Mouse (Mus musculus) thymus, postnatal 36 days (tissue): ENCODE data around the gene Mapre3.
A peak's percentile ranks its signal among the peaks of the same experiment; 100 is the strongest.

Experiments
- DNase-seq, 2 experiments: peaks; one replicate each; pipeline ENCODE4 v3.0.0; 2022; ENCODE audit warnings: mixed read lengths in 2 of 2

Gene Mapre3

DNA sequence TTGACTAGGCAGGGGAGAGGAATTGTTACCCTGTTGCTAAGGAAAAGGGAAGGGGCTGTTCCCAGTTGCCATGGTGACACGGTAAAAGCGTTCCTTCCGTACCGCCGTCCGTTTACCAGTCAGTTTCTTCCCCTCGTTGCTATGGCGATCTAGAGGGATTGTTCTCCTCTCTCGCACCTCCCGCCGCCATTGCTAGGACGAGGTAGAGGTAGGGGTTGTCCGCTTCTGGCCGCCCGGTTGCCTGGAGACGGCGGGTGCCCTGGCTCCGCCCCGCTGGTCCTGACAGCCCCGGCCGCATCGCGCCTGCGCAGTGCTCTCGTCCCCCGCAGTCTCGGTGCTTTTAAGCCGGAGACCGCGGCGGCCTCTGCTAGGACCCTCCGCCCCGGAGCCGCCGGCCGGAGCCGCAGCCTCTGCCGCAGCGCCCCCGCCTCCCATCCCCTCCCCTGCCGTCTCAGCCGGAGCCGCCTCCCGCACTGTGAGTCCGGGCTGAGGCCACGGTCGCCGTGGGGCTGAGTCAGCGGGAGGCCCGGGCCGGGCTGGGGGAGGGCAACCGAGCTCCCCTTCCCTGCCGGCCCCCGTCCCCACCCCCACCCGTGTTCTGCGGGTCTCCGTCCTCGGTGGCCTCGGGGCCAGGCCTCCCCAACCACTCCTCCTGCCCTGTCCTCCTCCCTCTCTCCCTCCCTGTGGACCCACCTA, at the start of gene Mapre3:
TSS of gene Mapre3 (plus strand) at position 218 of the 696 bp plus-strand sequence.
- DNase-seq, result peak; percentile 86

DNA sequence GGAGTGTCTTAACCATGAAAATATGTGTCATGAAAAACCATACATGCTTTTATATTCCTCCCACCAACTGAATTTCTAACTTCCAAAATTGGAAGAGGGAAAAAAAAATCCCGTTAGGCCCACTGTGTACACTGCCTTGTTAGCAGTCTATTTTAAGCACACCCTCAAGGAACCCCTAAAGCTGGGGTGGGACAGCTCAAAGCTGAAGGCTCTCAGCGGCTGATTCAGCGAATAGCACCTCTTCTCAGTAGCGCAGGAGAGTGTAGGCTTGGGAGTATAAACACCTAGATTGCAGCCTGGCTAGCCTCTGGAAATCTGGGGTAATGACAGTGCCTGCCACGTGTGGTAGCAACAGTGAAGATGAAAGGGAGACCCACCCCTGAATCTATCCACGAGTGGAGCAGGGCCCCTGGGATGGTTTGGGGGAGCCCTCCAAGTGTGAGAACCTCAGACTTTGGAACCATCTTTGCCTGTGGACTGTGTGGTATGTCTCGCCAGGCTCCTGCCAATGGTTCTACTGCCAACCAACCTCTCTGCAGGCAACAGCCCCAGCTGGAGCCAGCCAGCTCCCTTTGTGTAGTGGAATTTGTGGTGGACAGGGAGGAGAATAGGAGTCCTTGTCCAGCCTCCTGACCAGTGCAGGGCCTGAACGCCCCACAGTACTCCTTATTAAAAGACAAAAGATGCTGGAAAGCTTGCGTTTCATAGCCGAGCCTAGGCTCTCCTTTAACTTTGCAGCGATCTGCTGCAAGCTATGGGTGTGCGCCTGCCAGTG, 48.7 kb upstream of the Mapre3 start:
- no peak for DNase-seq

- no peak for DNase-seq
These were observed 46.4 kb upstream of the Mapre3 start for GRCm38 (mm10) chr5:30768082-30768481.

DNA sequence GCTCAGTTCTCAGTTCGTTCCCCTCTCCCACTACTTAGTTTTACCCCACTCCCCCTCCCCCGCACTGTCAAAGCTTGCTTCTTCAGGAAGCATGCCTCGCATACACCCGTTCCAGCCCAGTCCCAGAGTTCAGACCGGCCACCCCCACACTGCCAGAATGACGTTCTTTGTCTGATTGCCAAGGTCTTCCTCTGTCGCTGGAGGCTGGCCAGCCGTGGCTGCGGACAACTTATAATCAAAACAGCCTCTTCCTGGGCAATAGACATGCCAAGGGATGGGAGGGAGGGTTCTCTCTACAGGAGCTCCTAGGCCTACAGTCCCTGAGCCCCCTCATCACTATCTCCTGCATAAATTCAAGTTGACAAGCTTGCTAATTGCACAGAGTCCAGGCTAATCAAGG, 45.8 kb upstream of the Mapre3 start:
- DNase-seq, result no peak

DNA sequence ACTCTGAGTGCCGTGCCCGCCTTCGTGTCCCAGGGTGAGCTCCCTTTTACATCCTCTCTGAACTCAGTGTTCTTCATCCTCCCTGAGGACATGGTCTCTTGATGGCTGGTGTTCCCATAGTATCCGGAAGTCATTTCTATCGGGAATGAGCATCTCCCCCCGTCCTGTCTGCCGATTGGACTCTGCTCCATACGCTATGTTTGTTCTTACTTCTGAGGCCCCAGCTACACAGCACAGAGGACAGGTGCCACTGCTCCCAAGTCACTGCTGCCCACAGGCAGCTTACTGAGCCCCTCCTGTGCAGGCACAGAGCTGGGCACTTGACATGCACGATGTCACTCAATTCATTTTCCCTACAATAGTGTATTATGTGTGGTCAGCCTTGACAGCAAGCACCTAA, 45.4 kb upstream of the Mapre3 start:
- DNase-seq, result no peak

GRCm38 (mm10) chr5:30774601-30775371, 39.7 kb upstream of the Mapre3 start:
- DNase-seq, result peak; percentile 70 to 72

- no peak for DNase-seq
These were observed 33.7 kb upstream of the Mapre3 start for GRCm38 (mm10) chr5:30780699-30781098.

GRCm38 (mm10) chr5:30781147-30781546, 33.3 kb upstream of the Mapre3 start:
- DNase-seq, result no peak

GRCm38 (mm10) chr5:30787381-30787780, 27.1 kb upstream of the Mapre3 start:
- DNase-seq, result no peak

DNA sequence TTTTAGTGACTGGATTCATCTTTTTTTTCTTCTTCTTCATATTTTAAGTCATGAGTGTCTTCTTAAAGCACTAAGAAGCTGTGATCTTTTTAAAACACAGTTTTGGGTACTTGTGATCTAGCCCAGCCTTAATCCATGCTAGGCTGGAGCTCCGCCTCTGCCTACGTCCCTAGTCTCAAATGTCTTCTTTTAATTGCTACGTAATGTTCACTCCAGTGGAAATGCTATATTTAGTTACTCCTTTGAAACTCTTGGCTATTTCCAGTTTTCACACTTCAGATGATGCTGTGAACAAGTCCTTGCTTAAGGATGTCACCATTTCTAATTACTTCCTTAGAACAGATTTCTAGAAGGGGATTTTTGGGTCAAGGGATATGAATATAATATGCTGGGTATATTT, 24.4 kb upstream of the Mapre3 start:
- no peak for DNase-seq

DNA sequence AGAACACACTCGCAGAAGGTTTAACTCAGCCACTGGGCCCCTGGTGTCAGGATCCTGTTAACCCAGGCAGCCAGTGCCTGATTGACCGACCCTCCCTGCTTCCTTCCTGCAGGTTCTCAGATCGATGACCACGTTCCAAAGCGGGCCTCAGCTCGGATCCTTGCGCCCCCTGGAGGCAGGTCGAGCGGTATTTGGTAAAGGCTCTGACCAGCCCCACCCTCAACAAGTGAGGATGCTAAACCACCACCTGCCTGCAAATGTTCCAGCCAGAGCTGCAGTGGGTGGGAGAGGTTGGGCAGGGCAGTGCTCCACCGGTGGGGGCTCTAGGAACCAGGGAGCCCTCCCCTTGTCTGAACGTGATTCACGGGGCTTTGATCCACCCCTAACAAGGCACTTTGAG, 18.3 kb upstream of the Mapre3 start:
- DNase-seq, result peak; percentile 60 to 72

DNA sequence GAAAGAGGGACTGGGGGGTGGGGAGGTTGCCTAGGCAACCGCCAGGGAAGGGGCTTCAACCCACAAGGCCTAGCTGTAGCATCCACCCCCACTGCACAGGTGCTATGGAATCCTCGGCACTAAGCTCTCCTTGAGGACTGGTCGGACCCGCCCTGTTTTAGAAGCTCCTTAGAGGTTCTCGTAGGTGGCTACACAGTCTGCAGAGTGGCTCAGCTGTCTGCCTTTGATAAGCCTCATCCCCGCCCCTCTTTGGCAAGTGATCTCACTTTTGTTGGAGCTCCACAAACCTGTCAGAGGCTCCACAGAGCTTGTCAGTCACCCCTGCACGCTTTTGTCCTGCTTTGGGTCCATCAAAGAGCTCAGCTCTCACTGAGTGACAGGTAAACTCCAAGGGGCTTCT, 17.0 kb upstream of the Mapre3 start:
- DNase-seq, result no peak

GRCm38 (mm10) chr5:30797982-30798381, 16.5 kb upstream of the Mapre3 start:
- DNase-seq, result no peak

DNA sequence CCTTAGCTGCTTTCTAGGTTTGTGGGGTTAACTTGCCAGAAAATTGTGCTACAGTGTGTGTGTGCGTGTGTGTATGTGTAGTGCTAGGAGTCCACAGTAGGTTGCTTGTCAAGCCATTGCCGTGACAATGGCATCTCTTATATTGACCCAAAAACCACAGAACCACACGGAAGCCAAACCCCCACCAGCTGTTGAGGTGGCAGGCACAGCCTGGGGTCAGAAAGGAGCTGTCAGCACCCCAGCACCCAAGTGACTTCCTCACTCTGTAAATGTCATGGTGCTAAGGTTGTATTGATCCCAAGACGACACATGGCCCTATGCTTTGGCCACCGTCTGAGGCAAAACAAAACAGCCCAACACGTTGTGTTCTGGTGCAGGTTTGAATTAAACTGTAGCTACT, 15.5 kb upstream of the Mapre3 start:
- DNase-seq, result no peak

DNA sequence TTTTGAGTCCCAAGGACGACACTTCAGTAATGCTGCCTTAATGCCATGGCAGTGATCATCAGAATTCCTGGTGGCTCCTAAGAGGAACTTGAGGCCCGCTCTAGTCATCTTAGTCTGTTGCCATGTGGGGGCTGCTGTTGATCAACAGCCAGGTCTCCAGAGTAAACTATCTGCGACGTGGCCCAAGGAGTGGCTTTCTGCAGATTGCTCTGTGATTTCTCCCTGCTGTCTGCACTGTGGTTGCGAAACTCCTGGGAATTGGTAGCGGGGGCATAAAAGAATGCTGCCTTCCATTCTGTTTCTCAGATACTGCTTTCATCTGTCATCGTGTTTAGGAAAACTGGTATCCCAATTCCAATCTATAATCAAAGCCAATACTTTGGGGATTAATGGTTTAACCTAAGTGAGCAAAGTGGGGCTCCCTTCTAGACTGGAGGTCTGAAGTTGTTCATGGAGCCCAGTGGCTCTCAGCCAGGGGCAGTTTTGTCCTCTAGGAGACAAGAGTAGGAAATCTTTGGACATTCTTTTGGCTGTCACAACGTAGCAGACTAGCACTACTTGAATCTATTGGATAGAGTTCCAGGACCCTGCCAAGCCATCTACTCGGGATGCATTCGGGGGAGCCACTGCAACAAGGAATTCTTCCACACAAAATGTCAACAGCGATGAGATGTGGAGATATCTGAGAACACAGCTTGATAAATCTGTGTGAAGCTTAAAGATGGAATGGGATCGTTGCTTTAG, 11.5 kb upstream of the Mapre3 start:
- no peak for DNase-seq

- peak; percentile 55 to 76 for DNase-seq
These were observed 8.3 kb upstream of the Mapre3 start for GRCm38 (mm10) chr5:30806106-30806505.

- DNase-seq, result no peak
These were observed 652 bp downstream of the Mapre3 start for GRCm38 (mm10) chr5:30815120-30815465.

DNA sequence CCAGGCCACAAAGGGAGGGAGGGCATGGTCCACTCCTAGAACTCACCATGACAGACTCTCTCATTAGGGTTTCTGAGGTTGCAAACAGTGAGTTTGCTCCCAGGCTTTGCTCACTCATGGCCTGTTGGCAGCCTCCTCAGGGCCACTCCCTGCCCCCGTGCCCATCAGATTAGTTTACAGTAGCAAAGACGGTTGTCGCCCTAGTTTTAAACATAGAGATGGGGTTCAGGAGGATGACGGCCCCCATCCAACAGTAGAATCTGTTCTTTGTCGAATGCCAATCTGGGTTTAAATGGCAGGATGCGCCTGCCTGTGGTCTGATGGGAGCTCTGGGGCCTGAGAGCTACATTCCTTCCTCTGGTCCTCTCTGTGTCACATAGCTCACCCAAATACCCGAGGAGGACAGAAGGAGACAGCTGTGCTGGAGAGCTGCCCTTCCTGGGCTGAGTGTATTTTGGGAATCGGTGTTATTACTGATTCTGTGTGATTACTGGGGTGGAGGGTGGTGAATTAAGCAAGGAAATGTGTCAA, 1.9 kb downstream of the Mapre3 start:
- DNase-seq, result no peak

DNA sequence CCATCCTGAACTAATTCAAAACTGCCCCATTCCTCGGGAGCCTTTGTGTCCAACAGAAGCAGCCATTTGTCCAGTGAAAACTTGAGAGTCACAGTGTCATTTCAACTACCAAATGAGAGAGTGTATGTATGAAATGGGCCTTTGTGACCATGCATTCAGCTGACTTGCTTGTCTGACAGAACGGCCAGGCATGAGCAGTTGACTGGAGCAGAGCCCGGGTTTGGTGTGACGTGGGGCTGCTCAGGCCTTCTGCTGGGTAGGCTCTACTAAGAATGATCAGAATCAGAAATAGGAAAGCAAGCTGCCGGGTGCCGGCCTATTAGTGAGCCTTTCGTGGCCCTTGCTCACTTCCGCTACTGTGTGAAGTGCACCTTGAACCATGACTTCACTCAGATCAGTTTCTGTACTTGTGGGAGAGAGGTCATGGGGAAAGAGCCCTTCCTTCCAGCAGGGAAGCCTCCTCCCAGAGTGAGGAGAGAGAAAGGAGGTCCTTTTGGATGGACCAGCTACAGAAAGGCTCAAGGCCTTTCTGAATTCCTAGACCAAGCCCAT, 4.4 kb downstream of the Mapre3 start:
- no peak for DNase-seq

DNA sequence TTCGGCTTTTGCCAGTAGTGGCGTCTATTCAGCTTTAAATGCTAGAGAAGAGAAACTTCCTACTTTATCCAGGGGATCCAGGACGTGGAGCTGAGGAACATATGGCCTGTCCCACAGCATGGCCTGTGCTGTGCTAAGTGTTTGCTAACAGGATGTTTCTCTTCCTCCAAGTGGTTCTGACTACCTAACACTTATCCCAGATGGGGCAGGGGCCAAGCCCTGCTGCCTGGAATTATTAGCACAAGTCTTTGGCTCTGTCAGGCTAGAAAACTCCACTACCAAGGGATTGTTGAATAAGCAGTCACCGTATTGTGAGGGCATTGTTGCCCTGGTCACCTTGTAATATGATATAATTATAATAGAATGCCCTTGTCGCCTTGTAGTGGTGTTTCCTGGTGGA, 8.2 kb downstream of the Mapre3 start:
- DNase-seq, result no peak

DNA sequence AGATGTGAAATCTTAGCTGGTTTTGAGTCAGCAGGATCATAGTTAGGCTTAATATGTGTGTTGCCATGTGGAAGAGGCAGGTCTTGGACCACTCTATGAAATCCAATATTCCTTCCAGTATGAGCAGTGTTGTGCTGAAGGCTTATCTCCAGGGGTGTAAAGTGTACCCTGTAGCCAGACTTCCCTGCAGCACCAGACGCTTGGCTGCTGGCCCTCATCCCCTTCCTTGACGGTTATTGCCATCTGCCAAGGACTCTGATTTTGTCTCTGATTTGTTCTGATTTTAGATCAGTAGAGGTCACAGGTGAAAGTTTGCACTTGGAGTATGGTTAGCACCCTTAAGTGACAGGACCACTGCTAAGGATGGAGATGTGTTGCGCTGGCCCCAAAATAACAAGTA, 8.7 kb downstream of the Mapre3 start:
- no peak for DNase-seq
